Mouse (Mus musculus) heart, embryonic 16.5 days (tissue): ENCODE results near the gene Orc6. TPM values are rescaled to one million over a fixed set of nuclear protein-coding genes. Genes with fewer than 3 reads are reported as not detected.

Experiments used
- ATAC-seq: fragments of 200-750 bp; cut with Nextera tagmentation; replicated peaks from 2 replicates; pipeline ENCODE4 v1.8.0; 2017; ENCODE audit warnings: moderate number of reproducible peaks; ENCODE audit not compliant: insufficient read depth, low FRiP score; ENCODE audit errors: extremely low read depth
- H3K27ac ChIP-seq: fragments of 300-500 bp; sonication (generic); 2 replicates; pipeline ENCODE4 v1.5.1; 2014; ENCODE audit warnings: mild to moderate bottlenecking, low read length, control low read depth, moderate library complexity
- H3K27me3 ChIP-seq: fragments of 300-500 bp; sonication (generic); 2 replicates; pipeline ENCODE4 v1.6.1; 2014; ENCODE audit warnings: low read length, mixed read lengths; ENCODE audit not compliant: control insufficient read depth, insufficient read depth
- H3K36me3 ChIP-seq: fragments of 300-500 bp; sonication (generic); 2 replicates; pipeline ENCODE4 v1.6.1; 2014; ENCODE audit not compliant: control insufficient read depth, insufficient read depth
- H3K4me1 ChIP-seq: fragments of 300-500 bp; sonication (generic); 2 replicates; pipeline ENCODE4 v1.6.1; 2014; ENCODE audit warnings: low read length, mixed read lengths; ENCODE audit not compliant: control insufficient read depth, insufficient read depth
- H3K4me2 ChIP-seq: fragments of 300-500 bp; sonication (generic); 2 replicates; pipeline ENCODE4 v1.6.1; 2014; ENCODE audit warnings: low read depth, mild to moderate bottlenecking, control low read depth, low read length
- H3K4me3 ChIP-seq: fragments of 300-500 bp; sonication (generic); 2 replicates; pipeline ENCODE4 v1.5.1; 2014; ENCODE audit warnings: mild to moderate bottlenecking, control low read depth, low read length
- H3K9ac ChIP-seq: fragments of 300-500 bp; sonication (generic); 2 replicates; pipeline ENCODE4 v1.6.1; 2014; ENCODE audit warnings: low read length, control low read depth
- H3K9me3 ChIP-seq: fragments of 300-500 bp; sonication (generic); replicated peaks from 2 replicates; pipeline ENCODE4 v1.6.1; 2016; ENCODE audit warnings: low read length; ENCODE audit not compliant: control insufficient read depth
- WGBS: fragments of 180-500 bp; shearing (Covaris S2); extraction: QIAGEN DNeasy Blood & Tissue Kit; methylation state at CpG from one replicate; pipeline ENCODE4 v1.1.7; 2014; 5-methylcytosine and 5-hydroxymethylcytosine counted together
- polyA plus RNA-seq: library from polyadenylated mRNA; unstranded; fragments of >200 nt; fragmentation: Nextera tagmentation; extraction: Ambion mirVana; gene quantifications from 2 replicates; pipeline ENCODE4 v1.2.1, GENCODE M21; 2015

Gene Orc6
- polyA plus RNA-seq, 1 experiment from 2014 or later, result 53.5 TPM

GRCm38 (mm10) chr8:85353287-85353686, 53.9 kb downstream of the Orc6 start:
- Histone ChIP-seq H3K27me3 (no peaks in the 10 kb centered on the region), H3K9ac (no peak overlapping the region), H3K9me3 (no peaks in the 10 kb centered on the region), H3K27ac (no peak overlapping the region), H3K4me2 (no peak overlapping the region), H3K4me1 (no peaks in the 10 kb centered on the region), H3K4me3 (no peak overlapping the region), H3K36me3 (peaks cover 59% of the 10 kb centered on the region)
- no peak for ATAC-seq
- WGBS, result 80% methylated on average over 4 of the region's 4 CpGs

Other genes with a start within 250 kb of the Orc6 start
- gene Fbxw9, start 239.6 kb upstream of the Orc6 start, polyA plus RNA-seq, result 19.5 and 20.6 TPM in 2 replicates
- gene Gm5741, start 231.7 kb upstream of the Orc6 start, polyA plus RNA-seq, result not detected in 2 replicates
- gene Dhps, start 227.9 kb upstream of the Orc6 start, polyA plus RNA-seq, result 48.5 and 51.5 TPM in 2 replicates
- gene Wdr83os, start 218.9 kb upstream of the Orc6 start, polyA plus RNA-seq, result 115 TPM in 2 replicates
- 46.6 and 47.0 TPM in 2 replicates for gene Wdr83, start 218.3 kb upstream of the Orc6 start, polyA plus RNA-seq
- 33.9 and 39.3 TPM in 2 replicates for gene Man2b1, start 216.4 kb upstream of the Orc6 start, polyA plus RNA-seq
- 1.1 and 1.5 TPM in 2 replicates for gene Zfp791, start 176.5 kb upstream of the Orc6 start, polyA plus RNA-seq
- gene Cks1brt, start 147.7 kb upstream of the Orc6 start, polyA plus RNA-seq, result not detected in 2 replicates
- gene Olfr371, start 73.6 kb upstream of the Orc6 start, polyA plus RNA-seq, result not detected in 2 replicates
- gene Vps35, start 170 bp downstream of the Orc6 start, polyA plus RNA-seq, result 114 and 119 TPM in 2 replicates
- gene Mylk3, start 86.7 kb downstream of the Orc6 start, polyA plus RNA-seq, result 254 and 278 TPM in 2 replicates
- 56.8 and 70.0 TPM in 2 replicates for gene 4921524J17Rik, start 133.2 kb downstream of the Orc6 start, polyA plus RNA-seq
- gene Gpt2, start 192.9 kb downstream of the Orc6 start, polyA plus RNA-seq, result 5.7 and 6.1 TPM in 2 replicates